Mouse (Mus musculus) C2C12 (cell line): ENCODE measurements at regions not wholly inside any gene's neighbourhood (a gene's known extent, or its start where the extent isn't known, plus 50 kb on each side); places are given as distances from the start of the nearest gene placed in this dataset.

Experiments
- CTCF ChIP-seq: IDR thresholded peaks from one replicate; pipeline ENCODE4 v1.5.1; 2011; ENCODE audit not compliant: control insufficient read depth, insufficient read depth, insufficient read length
- USF1 ChIP-seq: IDR thresholded peaks from one replicate; pipeline ENCODE4 v1.6.1; 2011; ENCODE audit warnings: low read depth, mild to moderate bottlenecking, control low read depth, moderate library complexity

GRCm38 (mm10) chr10:118640121-118640809, 199.4 kb downstream of the Ifng start:
- TF ChIP-seq CTCF (no peak), USF1 (no peak)
